Mouse (Mus musculus) lung, postnatal 0 days (tissue): ENCODE results near the gene Bcor. TPM values are rescaled to one million over a fixed set of nuclear protein-coding genes. Genes with fewer than 3 reads are reported as not detected.

Source experiments
- ATAC-seq: fragments of 200-750 bp; cut with Nextera tagmentation; 2 replicates; pipeline ENCODE4 v1.8.0; 2017; ENCODE audit warnings: moderate library complexity
- DNase-seq: peaks from one replicate; pipeline ENCODE4 v3.0.0-alpha.2; 2016; ENCODE audit warnings: low spot score
- H3K27ac ChIP-seq: fragments of 300-500 bp; sonication (generic); 2 replicates; pipeline ENCODE4 v1.5.1; 2014; ENCODE audit warnings: antibody characterized with exemption, mild to moderate bottlenecking, low read length, mixed read lengths
- H3K27me3 ChIP-seq: fragments of 300-500 bp; sonication (generic); replicated peaks from 2 replicates; pipeline ENCODE4 v1.6.1; 2014; ENCODE audit warnings: low read length, mixed read lengths; ENCODE audit not compliant: insufficient read depth
- H3K36me3 ChIP-seq: fragments of 300-500 bp; sonication (generic); 2 replicates; pipeline ENCODE4 v1.6.1; 2014; ENCODE audit warnings: low read length, mixed read lengths; ENCODE audit not compliant: insufficient read depth
- H3K4me1 ChIP-seq: fragments of 300-500 bp; sonication (generic); 2 replicates; pipeline ENCODE4 v1.6.1; 2014; ENCODE audit warnings: antibody characterized with exemption, low read depth, low read length, mixed read lengths; ENCODE audit not compliant: insufficient read depth
- H3K4me2 ChIP-seq: fragments of 300-500 bp; sonication (generic); replicated peaks from 2 replicates; pipeline ENCODE4 v1.6.1; 2014; ENCODE audit warnings: low read depth, mild to moderate bottlenecking, low read length, moderate library complexity, mixed read lengths
- H3K4me3 ChIP-seq: fragments of 300-500 bp; sonication (generic); 2 replicates; pipeline ENCODE4 v1.5.1; 2014; ENCODE audit warnings: low read depth, low read length
- H3K9ac ChIP-seq: fragments of 300-500 bp; sonication (generic); replicated peaks from 2 replicates; pipeline ENCODE4 v1.6.1; 2014; ENCODE audit warnings: low read depth, mild to moderate bottlenecking
- H3K9me3 ChIP-seq: fragments of 300-500 bp; sonication (generic); 2 replicates; pipeline ENCODE4 v1.6.1; 2016; ENCODE audit warnings: low read length, mixed read lengths
- CTCF ChIP-seq: IDR thresholded peaks from 2 replicates; pipeline ENCODE4 v1.5.1; 2016; ENCODE audit warnings: antibody characterized with exemption, mild to moderate bottlenecking
- EP300 ChIP-seq: IDR thresholded peaks from 2 replicates; pipeline ENCODE4 v1.6.1; 2016; ENCODE audit warnings: antibody characterized with exemption, mild to moderate bottlenecking, control low read depth
- WGBS: fragments of 180-500 bp; shearing (Covaris S2); extraction: QIAGEN DNeasy Blood & Tissue Kit; methylation state at CpG from one replicate; pipeline ENCODE4 v1.1.7; 2014; 5-methylcytosine and 5-hydroxymethylcytosine counted together
- polyA plus RNA-seq: library from polyadenylated mRNA; unstranded; fragments of >200 nt; fragmentation: Nextera tagmentation; extraction: Ambion mirVana; gene quantifications from 2 replicates; pipeline ENCODE4 v1.2.1, GENCODE M21; 2015

Gene Bcor
- polyA plus RNA-seq, 1 experiment from 2014 or later, result 8.2 TPM

DNA sequence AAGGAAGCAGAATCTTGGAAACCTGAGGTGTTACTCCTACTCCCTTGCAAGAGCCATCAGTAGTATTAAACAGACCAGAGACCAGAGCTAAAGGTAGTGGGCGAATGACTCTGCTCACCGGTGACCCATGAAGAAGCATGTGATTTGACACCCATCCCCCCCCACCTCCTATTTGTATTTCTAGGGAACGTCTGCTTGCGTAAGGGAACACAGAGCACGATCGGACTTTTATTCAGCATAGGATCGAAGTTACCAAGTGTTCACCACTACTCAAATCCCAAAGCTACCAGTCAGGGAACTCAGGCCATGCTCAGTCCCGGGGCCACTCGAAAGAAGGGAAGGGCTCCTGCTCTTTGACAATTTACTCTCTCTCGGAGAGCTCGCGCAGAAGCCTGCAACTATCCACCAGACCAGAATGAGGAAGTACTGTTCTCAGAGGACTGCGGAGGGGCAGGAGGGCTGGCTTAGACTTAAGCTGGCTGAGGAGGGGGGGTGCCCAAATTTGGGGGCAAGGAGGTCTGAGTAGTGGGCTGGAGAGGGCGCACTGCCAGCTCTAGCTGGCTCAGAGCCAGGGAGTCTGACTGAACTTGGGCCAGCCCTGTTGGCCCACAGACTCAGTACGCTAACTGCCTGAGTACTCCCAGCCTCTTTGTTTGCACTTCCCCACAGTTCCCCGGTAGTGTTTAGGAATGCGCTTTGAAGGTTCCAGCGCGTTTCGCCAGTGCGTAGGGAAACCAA lies 37.4 kb downstream of the Bcor start:
- Histone ChIP-seq H3K36me3 (no peaks in the 10 kb centered on the region), H3K4me2 (peak overlapping the region; percentile 40), H3K9me3 (no peaks in the 10 kb centered on the region), H3K4me3 (peak overlapping the region; percentile 10; the same call in 1 of the 2 replicates), H3K4me1 (no peaks in the 10 kb centered on the region), H3K9ac (no peak overlapping the region), H3K27ac (peak overlapping the region; percentile 47), H3K27me3 (no peaks in the 10 kb centered on the region; the same call in 1 of the 2 replicates)
- ATAC-seq, result peak; percentile 86
- 10% methylated on average over 21 of the region's 21 CpGs for WGBS
- DNase-seq, result peak; percentile 78
- TF ChIP-seq CTCF (no peak), EP300 (no peak)

DNA sequence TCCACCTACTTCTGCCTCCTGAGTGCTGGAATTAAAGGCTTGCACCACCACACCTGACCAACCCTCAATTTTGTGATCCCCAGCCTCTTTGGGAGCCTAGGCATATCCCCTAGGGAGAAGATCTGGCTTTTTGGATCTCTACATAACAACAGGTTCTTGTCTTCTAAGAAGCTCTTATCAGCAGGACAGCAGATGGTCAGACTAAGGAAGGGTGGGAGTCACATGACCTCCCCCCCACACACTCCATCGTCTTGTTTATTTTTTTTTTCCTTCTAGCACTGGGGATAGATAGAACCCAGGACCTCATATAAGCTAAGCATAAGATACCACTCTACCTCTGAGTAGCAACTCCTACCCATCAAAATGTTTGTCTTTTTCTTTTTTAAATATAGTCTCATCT lies 40.7 kb downstream of the Bcor start:
- no peaks in the 10 kb centered on the region for H3K4me1 ChIP-seq
- DNase-seq (no peak), ATAC-seq (no peak)
- H3K27me3 ChIP-seq, result no peaks in the 10 kb centered on the region
- H3K9me3 ChIP-seq, result no peaks in the 10 kb centered on the region
- H3K4me3 ChIP-seq, result no peak overlapping the region
- no peak for TF ChIP-seq EP300
- no peak for TF ChIP-seq CTCF
- no peak overlapping the region for H3K9ac ChIP-seq
- no peak overlapping the region for H3K4me2 ChIP-seq
- 25% methylated on average over 1 of the region's 1 CpGs for WGBS
- H3K36me3 ChIP-seq, result no peaks in the 10 kb centered on the region
- no peak overlapping the region for H3K27ac ChIP-seq

DNA sequence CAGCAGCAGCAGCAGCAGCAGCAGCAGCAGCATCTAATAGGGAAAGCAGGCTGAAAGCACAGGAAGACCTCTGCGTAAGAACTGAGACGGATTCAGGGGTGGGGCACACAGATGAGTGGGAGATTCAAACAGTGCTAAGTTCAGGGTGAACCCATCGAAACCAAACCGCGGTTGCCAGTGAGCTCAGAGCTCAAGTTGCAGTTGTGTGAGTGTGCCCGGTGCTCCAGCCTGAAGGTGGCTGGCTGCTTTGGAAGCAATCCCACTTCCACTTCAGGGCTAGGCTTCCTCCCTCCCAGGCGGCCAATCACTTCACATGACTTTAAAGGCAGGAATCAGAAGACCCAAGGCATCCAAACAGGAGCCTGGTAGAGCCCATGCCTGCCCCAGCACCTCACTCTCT lies 44.0 kb downstream of the Bcor start:
- Histone ChIP-seq H3K9ac (no peak overlapping the region), H3K4me2 (no peak overlapping the region), H3K36me3 (no peaks in the 10 kb centered on the region), H3K27me3 (no peaks in the 10 kb centered on the region), H3K4me1 (no peaks in the 10 kb centered on the region), H3K4me3 (no peak overlapping the region), H3K27ac (no peak overlapping the region), H3K9me3 (no peaks in the 10 kb centered on the region)
- ATAC-seq (peak; percentile 85), DNase-seq (peak; percentile 74)
- WGBS, result 29% methylated on average over 7 of the region's 7 CpGs
- TF ChIP-seq CTCF (no peak), EP300 (no peak)

DNA sequence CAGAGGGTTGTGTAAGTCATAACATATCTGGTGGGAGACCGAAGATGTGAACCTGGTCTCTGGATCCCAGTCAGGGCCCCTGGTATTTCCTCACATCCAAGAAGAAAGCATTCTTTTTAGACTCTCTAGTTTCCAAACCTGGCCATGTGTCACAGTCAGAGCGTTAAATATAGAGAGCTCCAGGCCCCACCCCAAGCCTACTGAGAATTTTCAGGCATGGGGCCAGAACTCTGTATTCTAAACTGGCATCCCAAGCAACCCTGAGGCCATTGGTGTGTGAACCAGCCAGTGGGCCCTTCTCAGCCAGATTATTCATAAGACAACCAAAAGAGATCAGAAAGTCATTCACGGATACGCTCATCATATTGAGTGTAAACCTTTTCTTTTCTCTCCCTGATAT lies 48.0 kb downstream of the Bcor start:
- WGBS, result 74% methylated on average over 4 of the region's 4 CpGs
- no peak for ATAC-seq
- no peaks in the 10 kb centered on the region for H3K27me3 ChIP-seq
- DNase-seq, result no peak
- no peak overlapping the region for H3K9ac ChIP-seq
- no peak overlapping the region for H3K4me2 ChIP-seq
- H3K4me1 ChIP-seq, result no peaks in the 10 kb centered on the region
- H3K36me3 ChIP-seq, result no peaks in the 10 kb centered on the region
- H3K9me3 ChIP-seq, result no peaks in the 10 kb centered on the region
- no peak overlapping the region for H3K27ac ChIP-seq
- TF ChIP-seq EP300 (no peak), CTCF (no peak)
- no peak overlapping the region for H3K4me3 ChIP-seq

DNA sequence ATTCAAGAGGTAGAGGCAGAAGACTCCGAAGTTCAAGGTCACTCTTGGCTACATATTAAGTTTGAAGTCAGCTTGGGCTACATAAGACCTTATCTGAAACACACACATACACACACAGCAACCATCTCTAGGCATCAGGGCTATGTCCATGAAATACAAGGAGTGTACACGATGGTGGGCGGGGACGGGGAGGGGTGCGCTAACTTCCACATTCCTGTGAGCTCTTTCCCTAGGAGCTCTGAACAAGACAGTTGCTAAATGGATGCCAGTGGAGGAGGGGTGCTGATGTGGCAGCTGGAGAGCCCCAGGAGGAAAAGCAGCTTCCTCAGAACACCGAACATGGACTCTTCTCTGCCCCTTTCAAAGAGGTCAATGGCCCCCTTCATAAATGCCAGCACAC lies 49.6 kb downstream of the Bcor start:
- ATAC-seq, result peak; percentile 57
- no peak for TF ChIP-seq EP300
- no peak for TF ChIP-seq CTCF
- WGBS, result 66% methylated on average over 6 of the region's 6 CpGs
- Histone ChIP-seq H3K4me3 (no peak overlapping the region), H3K4me1 (no peaks in the 10 kb centered on the region), H3K4me2 (no peak overlapping the region), H3K9ac (no peak overlapping the region), H3K36me3 (no peaks in the 10 kb centered on the region), H3K27me3 (no peaks in the 10 kb centered on the region), H3K9me3 (no peaks in the 10 kb centered on the region), H3K27ac (no peak overlapping the region)
- peak; percentile 33 for DNase-seq

DNA sequence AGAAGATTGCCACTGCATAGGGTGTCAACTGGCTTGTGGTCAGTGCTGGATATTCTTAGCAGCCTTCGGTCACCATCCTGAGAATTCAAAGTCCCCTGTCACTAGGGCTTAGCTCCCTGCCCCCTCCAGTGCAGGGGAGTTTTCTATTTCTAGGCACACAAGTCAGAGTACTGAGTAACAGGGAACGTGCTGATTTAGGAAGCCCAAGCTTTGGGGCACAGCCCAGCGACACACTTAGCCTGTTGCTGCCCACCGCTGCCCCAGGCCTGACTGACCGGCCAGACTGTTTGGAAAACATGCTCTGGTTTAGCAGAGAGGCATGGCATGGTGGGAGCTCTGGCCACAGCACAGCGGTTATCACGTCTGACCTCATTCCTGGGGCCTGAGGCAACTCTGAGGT lies 54.8 kb downstream of the Bcor start:
- 72% methylated on average over 7 of the region's 7 CpGs for WGBS

More for the DNA sequence above, 54.8 kb downstream of the Bcor start:
- DNase-seq, result no peak
- no peaks in the 10 kb centered on the region for H3K36me3 ChIP-seq
- H3K4me3 ChIP-seq, result no peak overlapping the region
- no peaks in the 10 kb centered on the region for H3K4me1 ChIP-seq
- no peak overlapping the region for H3K4me2 ChIP-seq
- no peak overlapping the region for H3K9ac ChIP-seq
- no peak for ATAC-seq
- H3K9me3 ChIP-seq, result no peaks in the 10 kb centered on the region
- TF ChIP-seq EP300 (no peak), CTCF (no peak)
- no peaks in the 10 kb centered on the region for H3K27me3 ChIP-seq
- no peak overlapping the region for H3K27ac ChIP-seq
